Mouse (Mus musculus): ENCODE data around the gene Galnt13. TPM values are rescaled to one million over a fixed set of nuclear protein-coding genes. Genes with fewer than 3 reads are reported as not detected.
"Not testable (repeated sequence)": the region's sequence is repeated elsewhere in the genome, so short reads cannot be mapped to it uniquely, and the experiment has no call there.

The Galnt13 gene
- polyA plus RNA-seq, 1 experiment: 27.5 TPM

DNA sequence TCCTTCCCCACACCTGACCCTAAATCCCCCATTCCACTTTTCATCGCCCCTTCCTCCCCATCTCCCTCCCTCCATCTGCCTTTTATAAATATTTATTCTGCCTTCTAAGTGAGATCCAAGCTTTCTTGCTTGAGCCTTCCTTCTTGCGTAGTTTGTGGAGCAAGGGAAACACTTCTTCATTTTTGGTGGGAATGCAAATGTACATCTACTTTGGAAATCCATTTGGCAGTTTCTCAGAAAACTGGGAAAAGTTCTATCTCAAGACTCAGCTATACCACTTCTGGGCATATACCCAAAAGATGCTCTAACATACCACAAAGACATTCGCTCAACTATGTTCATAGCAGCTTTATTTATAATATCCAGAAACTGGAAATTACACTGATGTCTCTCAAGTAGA, 86.9 kb downstream of the Galnt13 start:
- no peak overlapping the region for H3K27ac ChIP-seq (ENCODE audit: insufficient read depth, low read length)
- TF ChIP-seq POLR2A (IDR thresholded peaks at IDR 0.05; ENCODE audit: borderline replicate concordance, insufficient read depth, low read length) (no peak), CTCF (IDR thresholded peaks at IDR 0.05; ENCODE audit: borderline replicate concordance, insufficient read depth, low read depth, low read length) (no peak)
- H3K4me1 ChIP-seq (ENCODE audit: control insufficient read depth, insufficient read depth, low read length): no peaks in the 10 kb centered on the region
- 89% methylated on average over 3 of the region's 3 CpGs for WGBS
- no peak overlapping the region for H3K4me3 ChIP-seq (replicated peaks; ENCODE audit: insufficient read depth, low read depth, low read length)
- no peak for DNase-seq
- H3K27me3 ChIP-seq (ENCODE audit: control insufficient read depth, insufficient read depth, low read length): no peaks in the 10 kb centered on the region

GRCm38 (mm10) chr2:54527073-54527472, 91.0 kb downstream of the Galnt13 start:
- no peaks in the 10 kb centered on the region for H3K27me3 ChIP-seq (ENCODE audit: control insufficient read depth, insufficient read depth, low read length)
- 55% methylated on average over 3 of the region's 3 CpGs for WGBS
- TF ChIP-seq CTCF (IDR thresholded peaks at IDR 0.05; ENCODE audit: borderline replicate concordance, insufficient read depth, low read depth, low read length): no peak
- TF ChIP-seq POLR2A (IDR thresholded peaks at IDR 0.05; ENCODE audit: borderline replicate concordance, insufficient read depth, low read length): no peak
- no peaks in the 10 kb centered on the region for H3K4me1 ChIP-seq (ENCODE audit: control insufficient read depth, insufficient read depth, low read length)
- DNase-seq: peak in 1 of 2 experiments; percentile 19
- H3K27ac ChIP-seq (ENCODE audit: insufficient read depth, low read length): no peak overlapping the region
- no peak overlapping the region for H3K4me3 ChIP-seq (replicated peaks; ENCODE audit: insufficient read depth, low read depth, low read length)

DNA sequence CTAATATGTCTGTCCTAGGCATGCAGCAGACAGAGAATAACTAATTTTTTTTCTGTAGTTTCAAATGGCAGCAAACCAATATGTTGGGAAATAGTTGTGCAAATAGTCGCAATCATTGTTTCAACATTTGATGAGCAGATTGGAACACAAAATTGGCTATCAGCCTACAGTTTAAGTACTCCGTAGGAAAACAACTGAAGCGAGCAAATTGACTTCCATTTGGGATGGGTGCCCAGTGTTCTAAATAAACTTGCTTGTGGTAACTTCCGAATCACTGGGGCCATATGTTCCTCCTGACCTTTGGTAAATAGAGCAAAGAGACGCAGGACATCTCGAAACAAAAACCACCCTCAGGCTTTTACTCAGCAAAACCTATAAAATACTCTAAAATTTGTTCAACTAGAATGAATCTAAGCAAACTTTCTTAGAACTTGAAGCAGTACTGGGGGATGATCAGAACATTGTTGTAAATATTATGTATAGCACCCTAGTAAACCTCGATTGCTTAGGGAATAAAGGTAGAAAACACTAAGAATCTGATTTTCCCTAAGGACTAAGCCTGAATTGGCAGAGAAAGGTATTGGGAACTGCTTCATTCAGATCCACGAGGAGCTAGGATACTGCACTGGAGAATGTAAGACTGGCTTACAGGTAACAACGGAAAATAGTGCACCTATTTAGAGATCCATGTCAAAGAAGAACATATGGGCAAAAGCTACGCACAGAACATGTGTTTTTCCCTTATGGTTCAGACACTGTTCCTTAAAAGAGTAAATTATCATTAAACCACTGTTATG, 122.4 kb downstream of the Galnt13 start:
- WGBS: 6% methylated on average over 10 of the region's 10 CpGs
- Histone ChIP-seq H3K27ac (ENCODE audit: insufficient read depth, low read length) (peak overlapping the region; percentile 87; the same call in 1 of the 2 replicates), H3K4me1 (ENCODE audit: control insufficient read depth, insufficient read depth, low read length) (peaks cover 18% of the 10 kb centered on the region), H3K27me3 (ENCODE audit: control insufficient read depth, insufficient read depth, low read length) (no peaks in the 10 kb centered on the region), H3K4me3 (replicated peaks; ENCODE audit: insufficient read depth, low read depth, low read length) (peak overlapping the region; percentile 18)
- DNase-seq: peak; percentile 76 to 96
- TF ChIP-seq POLR2A (IDR thresholded peaks at IDR 0.05; ENCODE audit: borderline replicate concordance, insufficient read depth, low read length) (no peak), CTCF (IDR thresholded peaks at IDR 0.05; ENCODE audit: borderline replicate concordance, insufficient read depth, low read depth, low read length) (no peak)

DNA sequence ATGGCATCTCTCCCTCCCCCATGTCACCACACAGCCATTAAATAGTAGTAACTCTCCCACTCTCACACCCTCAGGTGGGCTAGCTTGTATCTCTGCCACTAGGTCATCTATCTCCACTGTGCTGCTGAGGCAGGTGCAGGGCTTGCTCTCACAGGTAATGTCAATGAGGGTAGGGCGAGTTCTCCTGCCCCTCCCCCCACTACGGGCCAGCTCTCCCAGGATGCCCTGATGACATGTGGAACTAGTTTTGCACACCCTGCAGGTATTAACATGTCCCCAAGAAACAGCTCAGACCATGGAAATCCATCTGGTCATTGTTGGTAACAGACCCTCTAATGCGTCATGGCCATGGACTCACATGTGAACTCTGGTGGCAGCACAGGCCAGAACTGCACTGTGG, 129.0 kb downstream of the Galnt13 start:
- H3K4me1 ChIP-seq (ENCODE audit: control insufficient read depth, insufficient read depth, low read length): peaks cover 4% of the 10 kb centered on the region; the same call in 1 of the 2 replicates
- no peak overlapping the region for H3K4me3 ChIP-seq (replicated peaks; ENCODE audit: insufficient read depth, low read depth, low read length)
- H3K27me3 ChIP-seq (ENCODE audit: control insufficient read depth, insufficient read depth, low read length): no peaks in the 10 kb centered on the region
- TF ChIP-seq CTCF (IDR thresholded peaks at IDR 0.05; ENCODE audit: borderline replicate concordance, insufficient read depth, low read depth, low read length): no peak
- no peak for TF ChIP-seq POLR2A (IDR thresholded peaks at IDR 0.05; ENCODE audit: borderline replicate concordance, insufficient read depth, low read length)
- no peak for DNase-seq
- WGBS: 94% methylated on average over 3 of the region's 3 CpGs
- no peak overlapping the region for H3K27ac ChIP-seq (ENCODE audit: insufficient read depth, low read length)

DNA sequence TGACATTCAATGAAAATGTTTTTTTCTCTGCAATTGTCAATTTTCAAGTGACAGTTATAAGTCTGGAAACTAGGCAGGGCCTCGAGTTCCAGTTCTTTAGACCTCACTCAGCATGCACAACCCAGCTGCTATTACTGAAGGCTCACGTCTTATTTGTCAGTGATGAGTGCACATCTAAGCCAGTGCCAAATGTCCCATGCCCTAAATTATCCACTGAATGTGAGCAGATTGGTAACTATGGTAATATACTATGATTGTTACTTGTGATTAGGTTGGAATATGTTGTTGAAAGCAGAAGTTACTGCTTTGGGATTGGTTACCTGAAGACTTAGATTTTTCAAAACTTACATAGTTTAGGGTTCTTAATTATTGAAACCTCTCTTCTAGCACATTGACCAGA, 131.1 kb downstream of the Galnt13 start:
- H3K27me3 ChIP-seq (ENCODE audit: control insufficient read depth, insufficient read depth, low read length): no peaks in the 10 kb centered on the region
- H3K4me3 ChIP-seq (replicated peaks; ENCODE audit: insufficient read depth, low read depth, low read length): no peak overlapping the region
- no peak overlapping the region for H3K27ac ChIP-seq (ENCODE audit: insufficient read depth, low read length)
- WGBS: 10% methylated on average over 2 of the region's 2 CpGs
- DNase-seq: no peak
- no peak for TF ChIP-seq POLR2A (IDR thresholded peaks at IDR 0.05; ENCODE audit: borderline replicate concordance, insufficient read depth, low read length)
- no peak for TF ChIP-seq CTCF (IDR thresholded peaks at IDR 0.05; ENCODE audit: borderline replicate concordance, insufficient read depth, low read depth, low read length)
- H3K4me1 ChIP-seq (ENCODE audit: control insufficient read depth, insufficient read depth, low read length): no peaks in the 10 kb centered on the region; the same call in 1 of the 2 replicates

DNA sequence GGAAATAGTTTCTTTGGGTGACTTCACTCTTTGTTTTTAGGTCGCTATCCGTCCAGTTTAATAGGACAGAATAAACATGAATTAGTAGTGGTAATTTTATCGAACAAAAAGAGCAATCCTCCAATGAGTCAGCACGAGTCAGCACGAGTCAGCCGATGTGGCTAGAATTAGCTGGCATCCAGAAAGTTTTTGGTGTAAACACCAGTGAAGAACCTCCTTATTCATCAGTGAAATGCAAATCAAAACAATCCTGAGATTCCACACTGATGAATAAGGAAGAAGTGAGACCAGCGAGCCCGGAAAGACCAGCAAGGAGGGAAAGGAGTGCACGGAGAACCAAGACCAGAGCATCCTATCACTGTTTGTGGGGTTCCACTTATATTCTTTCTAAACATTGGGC, 131.5 kb downstream of the Galnt13 start:
- peak in 1 of 2 experiments; percentile 39 for DNase-seq
- no peaks in the 10 kb centered on the region; the same call in 1 of the 2 replicates for H3K4me1 ChIP-seq (ENCODE audit: control insufficient read depth, insufficient read depth, low read length)
- H3K27me3 ChIP-seq (ENCODE audit: control insufficient read depth, insufficient read depth, low read length): no peaks in the 10 kb centered on the region
- WGBS: 66% methylated on average over 9 of the region's 9 CpGs
- no peak overlapping the region for H3K27ac ChIP-seq (ENCODE audit: insufficient read depth, low read length)
- no peak overlapping the region for H3K4me3 ChIP-seq (replicated peaks; ENCODE audit: insufficient read depth, low read depth, low read length)
- TF ChIP-seq POLR2A (IDR thresholded peaks at IDR 0.05; ENCODE audit: borderline replicate concordance, insufficient read depth, low read length): no peak
- no peak for TF ChIP-seq CTCF (IDR thresholded peaks at IDR 0.05; ENCODE audit: borderline replicate concordance, insufficient read depth, low read depth, low read length)

GRCm38 (mm10) chr2:54713817-54714216, 277.7 kb downstream of the Galnt13 start:
- DNase-seq; H3K27ac ChIP-seq (ENCODE audit: insufficient read depth, low read length); H3K4me3 ChIP-seq (replicated peaks; ENCODE audit: insufficient read depth, low read depth, low read length); H3K27me3 ChIP-seq (ENCODE audit: control insufficient read depth, insufficient read depth, low read length); H3K4me1 ChIP-seq (ENCODE audit: control insufficient read depth, insufficient read depth, low read length): not testable (repeated sequence)
- no CpG with 5 or more reads among the region's 5 CpGs for WGBS

DNA sequence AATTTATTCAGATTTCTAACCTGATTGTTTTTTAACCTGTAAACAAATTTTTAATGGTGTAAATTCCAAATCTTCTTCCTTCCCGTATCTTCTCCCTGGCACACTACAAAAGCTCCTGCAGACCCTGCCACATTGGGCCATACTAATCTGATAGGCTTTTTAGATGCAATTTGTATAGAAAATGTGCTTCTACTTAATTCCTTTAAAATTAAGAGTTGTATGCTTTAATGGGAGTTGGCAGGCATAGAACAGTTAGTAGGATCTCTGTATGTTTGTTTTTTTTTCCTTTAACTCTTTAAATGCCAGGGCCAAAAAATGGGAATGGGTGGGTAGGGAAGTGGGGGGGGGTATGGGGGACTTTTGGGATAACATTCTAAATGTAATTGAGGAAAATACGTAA, 315.1 kb downstream of the Galnt13 start:
- H3K27ac ChIP-seq (ENCODE audit: insufficient read depth, low read length): no peak overlapping the region
- no peaks in the 10 kb centered on the region for H3K4me1 ChIP-seq (ENCODE audit: control insufficient read depth, insufficient read depth, low read length)
- no peak overlapping the region for H3K4me3 ChIP-seq (replicated peaks; ENCODE audit: insufficient read depth, low read depth, low read length)
- WGBS: 94% methylated on average over 2 of the region's 2 CpGs
- no peaks in the 10 kb centered on the region for H3K27me3 ChIP-seq (ENCODE audit: control insufficient read depth, insufficient read depth, low read length)
- no peak for DNase-seq
- TF ChIP-seq POLR2A (IDR thresholded peaks at IDR 0.05; ENCODE audit: borderline replicate concordance, insufficient read depth, low read length): no peak
- TF ChIP-seq CTCF (IDR thresholded peaks at IDR 0.05; ENCODE audit: borderline replicate concordance, insufficient read depth, low read depth, low read length): no peak
